8 mouse cellular contexts compared by ENCODE assay signal in the genomic region with DNA sequence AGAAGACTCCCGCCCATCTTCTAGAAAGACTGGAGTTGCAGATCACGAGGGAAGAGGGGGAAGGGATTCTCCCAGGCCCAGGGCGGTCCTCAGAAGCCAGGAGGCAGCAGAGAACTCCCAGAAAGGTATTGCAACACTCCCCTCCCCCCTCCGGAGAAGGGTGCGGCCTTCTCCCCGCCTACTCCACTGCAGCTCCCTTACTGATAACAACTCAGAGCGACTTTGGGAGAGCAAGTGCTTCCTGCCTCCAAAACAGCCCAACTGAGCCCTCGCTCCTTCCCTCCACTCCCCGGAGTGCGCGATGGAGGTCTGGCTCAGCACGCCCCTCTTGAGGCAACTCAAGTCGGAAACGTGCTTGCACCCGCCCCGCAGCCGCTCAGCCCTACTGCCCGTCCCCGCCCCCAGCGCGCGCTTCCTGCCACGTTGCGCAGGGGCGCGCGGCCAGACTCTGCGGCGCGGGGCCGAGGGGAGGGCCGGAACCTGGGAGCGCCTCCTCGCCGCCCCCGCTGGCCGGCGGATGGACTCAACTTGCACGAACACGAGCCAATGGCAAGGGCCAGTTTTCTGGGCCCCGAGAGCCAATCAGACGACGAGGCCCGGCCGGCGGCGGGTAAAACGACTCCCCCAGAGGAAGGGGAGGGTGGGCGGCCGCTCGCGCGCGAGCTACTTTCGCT. TPM values are rescaled to one million over a fixed set of nuclear protein-coding genes. Genes with fewer than 3 reads are reported as not detected.
A peak's percentile ranks its signal among the peaks of the same experiment; 100 is the strongest.
DNase-seq lines count a peak whose midpoint lies in the region; ATAC-seq and TF ChIP-seq lines count a peak whose summit lies in the region.

No protein-coding gene starts in this region.

- TF ChIP-seq EP300 in liver, embryonic 14.5 days (IDR thresholded peaks at IDR 0.05; ENCODE audit: low read depth), result peak; percentile 71

- H3K9ac ChIP-seq in heart, embryonic 15.5 days, result peak overlapping the region; percentile 74
- H3K9ac ChIP-seq in liver, embryonic 14.5 days (replicated peaks), result peak overlapping the region; percentile 96
- peak overlapping the region; percentile 99 for H3K9ac ChIP-seq in neural tube, embryonic 13.5 days

- H3K36me3 ChIP-seq in forebrain, embryonic 10.5 days (replicated peaks), result peaks cover 20% of the 10 kb centered on the region
- H3K36me3 ChIP-seq in heart, embryonic 15.5 days, result peaks cover 3% of the 10 kb centered on the region; the same call in 1 of the 2 replicates
- peaks cover 4% of the 10 kb centered on the region for H3K36me3 ChIP-seq in liver, embryonic 14.5 days (replicated peaks; ENCODE audit: control insufficient read depth, insufficient read depth, low read depth)
- no peaks in the 10 kb centered on the region for H3K36me3 ChIP-seq in neural tube, embryonic 13.5 days
- H3K36me3 ChIP-seq in testis, adult 2 months (ENCODE audit: control insufficient read depth, insufficient read depth, low read length), result no peaks in the 10 kb centered on the region

- peak; percentile 49 for TF ChIP-seq POLR2A in testis, adult 2 months (IDR thresholded peaks at IDR 0.05; ENCODE audit: control insufficient read depth, low read depth, low read length)

- peak overlapping the region; percentile 88 for H3K4me2 ChIP-seq in heart, embryonic 15.5 days
- H3K4me2 ChIP-seq in liver, embryonic 14.5 days (ENCODE audit: low read depth), result peak overlapping the region; percentile 94
- H3K4me2 ChIP-seq in neural tube, embryonic 13.5 days, result peak overlapping the region; percentile 89

- peak; percentile 88 to 90 for DNase-seq in CD8-positive naive resting alpha-beta T cell, adult 2 months (ENCODE audit: low read depth in 2 of 2, low spot score in 2 of 2)
- DNase-seq in c-Kit-negative CD71-positive TER-119-positive erythroid progenitor cells, embryonic 14.5 days (ENCODE audit: low read depth, low spot score), result peak; percentile 89
- DNase-seq in forebrain, embryonic 10.5 days (ENCODE audit: extremely low spot score, low spot score), result no peak
- DNase-seq in kidney, postnatal 25 days, result peak; percentile 95 to 98
- peak; percentile 93 to 95 (median 93) for DNase-seq in liver, embryonic 14.5 days (ENCODE audit: low read depth in 3 of 3, low spot score in 3 of 3)

- WGBS in forebrain, embryonic 10.5 days, result under 1% methylated on average over 55 of the region's 55 CpGs
- WGBS in heart, embryonic 15.5 days, result under 1% methylated on average over 55 of the region's 55 CpGs
- WGBS in liver, embryonic 14.5 days (ENCODE audit: insufficient replicate concordance), result under 1% methylated on average over 53 of the region's 55 CpGs
- under 1% methylated on average over 43 of the region's 55 CpGs for WGBS in neural tube, embryonic 13.5 days

- TF ChIP-seq CTCF in liver, embryonic 14.5 days (IDR thresholded peaks at IDR 0.05; ENCODE audit: low read depth), result peak; percentile 91
- TF ChIP-seq CTCF in testis, adult 2 months (IDR thresholded peaks at IDR 0.05; ENCODE audit: control insufficient read depth, insufficient read depth, insufficient replicate concordance, low read depth, low read length), result no peak; the same call in 1 of the 2 replicates

- peaks cover 46% of the 10 kb centered on the region for H3K4me1 ChIP-seq in forebrain, embryonic 10.5 days
- peaks cover 38% of the 10 kb centered on the region for H3K4me1 ChIP-seq in heart, embryonic 15.5 days (replicated peaks)
- peaks cover 14 to 16% of the 10 kb centered on the region in 2 experiments for H3K4me1 ChIP-seq in liver, embryonic 14.5 days (replicated peaks; ENCODE audit: control insufficient read depth in 2 of 2, insufficient read depth in 2 of 2, low read length in 1 of 2)
- H3K4me1 ChIP-seq in neural tube, embryonic 13.5 days (replicated peaks), result peaks cover 46% of the 10 kb centered on the region
- H3K4me1 ChIP-seq in testis, adult 2 months (ENCODE audit: control insufficient read depth, insufficient read depth, low read length), result no peaks in the 10 kb centered on the region

- H3K27ac ChIP-seq in forebrain, embryonic 10.5 days, result peak overlapping the region; percentile 100
- peak overlapping the region; percentile 100 for H3K27ac ChIP-seq in heart, embryonic 15.5 days
- peak overlapping the region; percentile 99 for H3K27ac ChIP-seq in liver, embryonic 14.5 days
- H3K27ac ChIP-seq in neural tube, embryonic 13.5 days (replicated peaks), result peak overlapping the region; percentile 100
- peak overlapping the region; percentile 96 for H3K27ac ChIP-seq in testis, adult 2 months (ENCODE audit: control insufficient read depth, insufficient read depth, low read depth, low read length)

- H3K27me3 ChIP-seq in forebrain, embryonic 10.5 days (ENCODE audit: poor library complexity, severe bottlenecking), result no peaks in the 10 kb centered on the region
- no peaks in the 10 kb centered on the region for H3K27me3 ChIP-seq in heart, embryonic 15.5 days
- H3K27me3 ChIP-seq in liver, embryonic 14.5 days (ENCODE audit: control insufficient read depth, insufficient read depth, low read length), result no peaks in the 10 kb centered on the region
- no peaks in the 10 kb centered on the region for H3K27me3 ChIP-seq in neural tube, embryonic 13.5 days
- no peaks in the 10 kb centered on the region for H3K27me3 ChIP-seq in testis, adult 2 months (ENCODE audit: control insufficient read depth, insufficient read depth, low read length)

- peak; percentile 89 for ATAC-seq in heart, embryonic 15.5 days (replicated peaks; ENCODE audit: insufficient number of reproducible peaks, insufficient read depth, low FRiP score, low read depth)
- ATAC-seq in liver, embryonic 14.5 days (ENCODE audit: insufficient read depth), result peak; percentile 74
- peak; percentile 85 for ATAC-seq in neural tube, embryonic 13.5 days (ENCODE audit: low read depth)

- H3K4me3 ChIP-seq in forebrain, embryonic 10.5 days, result peak overlapping the region; percentile 95
- peak overlapping the region; percentile 69 for H3K4me3 ChIP-seq in heart, embryonic 15.5 days
- H3K4me3 ChIP-seq in liver, embryonic 14.5 days (ENCODE audit: insufficient read depth in 1 of 2, low read depth in 2 of 2, low read length in 2 of 2), result peak overlapping the region; percentile 91 to 94
- H3K4me3 ChIP-seq in neural tube, embryonic 13.5 days, result peak overlapping the region; percentile 97
- peak overlapping the region; percentile 93 for H3K4me3 ChIP-seq in testis, adult 2 months (ENCODE audit: control insufficient read depth, low read depth, low read length)

- no peaks in the 10 kb centered on the region for H3K9me3 ChIP-seq in forebrain, embryonic 10.5 days
- no peaks in the 10 kb centered on the region for H3K9me3 ChIP-seq in heart, embryonic 15.5 days (replicated peaks)
- no peaks in the 10 kb centered on the region for H3K9me3 ChIP-seq in liver, embryonic 14.5 days (ENCODE audit: control insufficient read depth, low read length)
- no peaks in the 10 kb centered on the region for H3K9me3 ChIP-seq in neural tube, embryonic 13.5 days

RNA-seq across cellular contexts. Expression of a gene that starts 1.0 kb away (rescaled TPM):
- 72.5 and 77.8 TPM in 2 replicates for polyA plus RNA-seq in forebrain, embryonic 10.5 days (2016; fragmentation: Nextera tagmentation; extraction: Ambion mirVana)
- 42.6 and 53.4 TPM in 2 replicates for polyA plus RNA-seq in heart, embryonic 15.5 days (2015; fragmentation: Nextera tagmentation; extraction: Ambion mirVana)
- polyA plus RNA-seq in liver, embryonic 14.5 days (2012; rRNA removed), result 10.5 and 11.8 TPM in 2 replicates
- 14.1 and 16.2 TPM in 2 replicates for polyA plus RNA-seq in liver, embryonic 14.5 days (2014; fragmentation: Nextera tagmentation; extraction: Ambion mirVana)
- polyA plus RNA-seq in neural tube, embryonic 13.5 days (2015; fragmentation: Nextera tagmentation; extraction: Ambion mirVana), result 50.3 and 54.0 TPM in 2 replicates
- polyA plus RNA-seq in testis, adult 2 months (2012; rRNA removed), result 21.3 TPM in 2 replicates

RNA-seq across cellular contexts. Expression of a gene that starts 30.1 kb away (rescaled TPM):
- 75.2 and 81.4 TPM in 2 replicates for polyA plus RNA-seq in forebrain, embryonic 10.5 days (2016; fragmentation: Nextera tagmentation; extraction: Ambion mirVana)
- 32.4 and 37.8 TPM in 2 replicates for polyA plus RNA-seq in heart, embryonic 15.5 days (2015; fragmentation: Nextera tagmentation; extraction: Ambion mirVana)
- polyA plus RNA-seq in liver, embryonic 14.5 days (2012; rRNA removed), result 14.0 and 19.6 TPM in 2 replicates
- polyA plus RNA-seq in liver, embryonic 14.5 days (2014; fragmentation: Nextera tagmentation; extraction: Ambion mirVana), result 35.4 and 35.7 TPM in 2 replicates
- polyA plus RNA-seq in neural tube, embryonic 13.5 days (2015; fragmentation: Nextera tagmentation; extraction: Ambion mirVana), result 58.8 and 64.5 TPM in 2 replicates
- 45.0 and 54.4 TPM in 2 replicates for polyA plus RNA-seq in testis, adult 2 months (2012; rRNA removed)
